Comparison of ENCODE assay signal across 8 mouse cellular contexts in the genomic region with DNA sequence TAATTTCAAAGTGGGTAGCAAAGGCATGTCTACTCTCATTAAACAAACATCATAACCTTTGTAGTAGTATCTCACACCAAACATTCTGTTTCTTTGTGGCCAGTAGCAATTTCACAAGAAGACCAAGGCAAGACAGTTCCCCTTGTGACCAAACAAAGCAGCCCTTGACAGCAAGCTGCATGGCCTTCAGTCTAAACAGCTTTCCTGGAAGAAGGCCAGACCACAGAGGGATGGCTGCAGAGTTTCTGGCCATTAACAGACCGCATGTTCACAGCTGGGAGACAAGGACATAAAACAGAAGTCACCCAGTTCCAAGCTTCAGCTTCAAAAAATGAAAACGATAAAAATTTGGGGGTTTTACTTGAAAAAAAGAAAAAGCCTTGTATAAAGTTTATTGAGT.
DNase-seq lines count a peak whose midpoint lies in the region; ATAC-seq and TF ChIP-seq lines count a peak whose summit lies in the region.

No protein-coding gene starts in this region.

- DNase-seq in layer of hippocampus, postnatal 10 days (ENCODE audit: low spot score in 2 of 2), result peak; percentile 17 to 28
- no peak for DNase-seq in layer of hippocampus, postnatal 36 days
- peak; percentile 35 for DNase-seq in Patski (ENCODE audit: low read depth, low spot score)
- peak; percentile 14 for DNase-seq in embryo, embryonic 10.5 days (ENCODE audit: low spot score)
- DNase-seq in B cell, adult 2 months, result no peak
- DNase-seq in urinary bladder, postnatal 36 days (ENCODE audit: low spot score in 2 of 2), result no peak
- no peak for DNase-seq in thymus, postnatal 4 days

- H3K9me3 ChIP-seq in hindbrain, embryonic 16.5 days (ENCODE audit: control insufficient read depth, low read length), result no peaks in the 10 kb centered on the region

- CTCF ChIA-PET in Patski (lab: Charles Lee), result no interaction called here

- ATAC-seq in Patski, result no peak
- ATAC-seq in hindbrain, embryonic 16.5 days, result peak; percentile 84

- H3K4me3 ChIP-seq in hindbrain, embryonic 16.5 days (ENCODE audit: low read length), result no peak overlapping the region

- TF ChIP-seq CTCF in Patski (IDR thresholded peaks at IDR 0.05), result no peak

- in situ Hi-C loops in Patski (cut with MboI; ENCODE audit: low pct_unique_long_range_greater_than_20kb), result no loop called here

- no peak overlapping the region for H3K9ac ChIP-seq in hindbrain, embryonic 16.5 days (ENCODE audit: low read depth, low read length)

- no peaks in the 10 kb centered on the region for H3K27me3 ChIP-seq in Patski
- H3K27me3 ChIP-seq in hindbrain, embryonic 16.5 days (replicated peaks; ENCODE audit: control insufficient read depth, insufficient read depth, low read length), result no peaks in the 10 kb centered on the region

- H3K4me1 ChIP-seq in hindbrain, embryonic 16.5 days (ENCODE audit: control insufficient read depth, insufficient read depth, low read depth, low read length), result no peaks in the 10 kb centered on the region

- H3K27ac ChIP-seq in hindbrain, embryonic 16.5 days (ENCODE audit: low read depth, low read length), result no peak overlapping the region

- WGBS in hindbrain, embryonic 16.5 days, result 45% methylated on average over 2 of the region's 2 CpGs

- no peak overlapping the region for H3K4me2 ChIP-seq in hindbrain, embryonic 16.5 days (ENCODE audit: low read length)

- H3K36me3 ChIP-seq in hindbrain, embryonic 16.5 days (ENCODE audit: control insufficient read depth, insufficient read depth, low read length), result no peaks in the 10 kb centered on the region

- POLR2A ChIA-PET in Patski (lab: Charles Lee), result no interaction called here

Comparison
In these comparisons a context has a peak if more than half of its experiments do, and no peak if none do; other contexts are left out.
1. DNase-seq: peak in layer of hippocampus, postnatal 10 days (2 of 2), Patski (single experiment) and embryo, embryonic 10.5 days (single experiment); none in layer of hippocampus, postnatal 36 days (0 of 2), B cell, adult 2 months (0 of 2), urinary bladder, postnatal 36 days (0 of 2) and thymus, postnatal 4 days (single experiment).